Mouse (Mus musculus) testis, adult 2 months (tissue): ENCODE data around the gene Rdh7.

Experiments used
- CTCF ChIP-seq: fragments of 200-500 bp; IDR thresholded peaks from 2 replicates; pipeline ENCODE4 v1.5.1; 2012; ENCODE audit warnings: low read depth, mild to moderate bottlenecking, inconsistent platforms, low read length, moderate library complexity; ENCODE audit not compliant: control insufficient read depth, insufficient read depth, insufficient replicate concordance
- POLR2A ChIP-seq: fragments of 200-500 bp; IDR thresholded peaks from 2 replicates; pipeline ENCODE4 v1.6.1; 2012; ENCODE audit warnings: low read depth, mild to moderate bottlenecking, inconsistent platforms, low read length, moderate library complexity; ENCODE audit not compliant: control insufficient read depth

DNA sequence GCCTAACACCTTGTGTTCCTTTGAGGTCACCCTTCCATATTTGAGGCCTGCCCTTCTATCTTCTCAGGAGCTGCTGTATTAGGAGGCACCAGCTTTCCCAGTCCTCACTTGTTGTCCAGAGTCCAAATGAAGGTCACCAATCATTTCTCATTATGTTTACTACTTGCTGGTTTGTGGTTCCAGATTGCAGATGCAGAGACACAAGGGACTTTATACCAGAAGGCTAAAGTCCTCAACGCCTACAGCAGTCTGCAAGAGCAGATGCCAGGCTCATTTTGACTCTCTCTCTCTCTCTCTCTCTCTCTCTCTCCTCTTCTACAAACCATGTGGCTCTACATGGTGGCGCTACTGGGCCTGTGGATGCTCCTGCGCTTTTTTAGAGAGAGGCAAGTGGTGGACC is 22.4 kb downstream of the Rdh7 start, which contains the start of gene Rdh16f2:
- TF ChIP-seq CTCF (no peak), POLR2A (no peak)
